Mouse (Mus musculus): ENCODE measurements around the gene Itgb1bp1.
A peak's percentile ranks its signal among the peaks of the same experiment; 100 is the strongest.

Itgb1bp1 gene

GRCm38 (mm10) chr12:21298856-21299255 is 12.8 kb upstream of the Itgb1bp1 start:
- no peak for DNase-seq

- DNase-seq = no peak
These were observed 3.6 kb upstream of the Itgb1bp1 start for GRCm38 (mm10) chr12:21289651-21290050.

GRCm38 (mm10) chr12:21288716-21289395 is 2.8 kb upstream of the Itgb1bp1 start:
- DNase-seq = no peak

- peak; percentile 24 for DNase-seq
These were observed 897 bp upstream of the Itgb1bp1 start for GRCm38 (mm10) chr12:21286712-21287650.

GRCm38 (mm10) chr12:21285508-21286242 is 409 bp downstream of the Itgb1bp1 start:
- DNase-seq = no peak

GRCm38 (mm10) chr12:21284761-21285441 is 1.2 kb downstream of the Itgb1bp1 start, which contains the start of gene Cpsf3:
TSS of gene Cpsf3 (plus strand) at chr12:21285391.
- DNase-seq = no peak

- DNase-seq = no peak
These were observed 8.7 kb downstream of the Itgb1bp1 start for GRCm38 (mm10) chr12:21277352-21277864.

GRCm38 (mm10) chr12:21274446-21274845 is 11.6 kb downstream of the Itgb1bp1 start:
- no peak for DNase-seq

- DNase-seq = no peak
These were observed 17.9 kb downstream of the Itgb1bp1 start for GRCm38 (mm10) chr12:21268083-21268616.

- DNase-seq = no peak
These were observed 19.3 kb downstream of the Itgb1bp1 start for GRCm38 (mm10) chr12:21266784-21267098.

GRCm38 (mm10) chr12:21265946-21266783 is 19.9 kb downstream of the Itgb1bp1 start:
- DNase-seq = peak; percentile 73

GRCm38 (mm10) chr12:21265501-21265900 is 20.6 kb downstream of the Itgb1bp1 start:
- DNase-seq = no peak

- no peak for DNase-seq
These were observed 21.1 kb downstream of the Itgb1bp1 start for GRCm38 (mm10) chr12:21264970-21265369.

- no peak for DNase-seq
These were observed 21.8 kb downstream of the Itgb1bp1 start for GRCm38 (mm10) chr12:21264241-21264640.

- DNase-seq = peak; percentile 43
These were observed 22.8 kb downstream of the Itgb1bp1 start for GRCm38 (mm10) chr12:21263256-21263655.

GRCm38 (mm10) chr12:21261521-21261920 is 24.6 kb downstream of the Itgb1bp1 start:
- no peak for DNase-seq

GRCm38 (mm10) chr12:21260494-21261256 is 25.4 kb downstream of the Itgb1bp1 start:
- DNase-seq = no peak

GRCm38 (mm10) chr12:21247711-21248392 is 38.2 kb downstream of the Itgb1bp1 start:
- no peak for DNase-seq

GRCm38 (mm10) chr12:21244375-21244960 is 41.6 kb downstream of the Itgb1bp1 start:
- no peak for DNase-seq
